Mouse (Mus musculus) embryonic facial prominence, embryonic 10.5 days (tissue): Measurements from ENCODE around the gene Pdss1. TPM values are rescaled to one million over a fixed set of nuclear protein-coding genes. Genes with fewer than 3 reads are reported as not detected.

Experiments
- DNase-seq: peaks from one replicate; pipeline ENCODE4 v3.0.0-alpha.2; 2017; ENCODE audit warnings: low spot score
- H3K27ac ChIP-seq: fragments of 300-500 bp; sonication (generic); replicated peaks from 2 replicates; pipeline ENCODE4 v1.5.1; 2016; ENCODE audit warnings: mild to moderate bottlenecking
- H3K27me3 ChIP-seq: fragments of 300-500 bp; sonication (generic); replicated peaks from 2 replicates; pipeline ENCODE4 v1.6.1; 2016; ENCODE audit warnings: low read depth, mild to moderate bottlenecking; ENCODE audit not compliant: poor library complexity, severe bottlenecking
- H3K36me3 ChIP-seq: fragments of 300-500 bp; sonication (generic); replicated peaks from 2 replicates; pipeline ENCODE4 v1.6.1; 2016; ENCODE audit warnings: mild to moderate bottlenecking, moderate library complexity
- H3K4me1 ChIP-seq: fragments of 300-500 bp; sonication (generic); 2 replicates; pipeline ENCODE4 v1.6.1; 2016
- H3K4me3 ChIP-seq: fragments of 300-500 bp; sonication (generic); 2 replicates; pipeline ENCODE4 v1.5.1; 2016; ENCODE audit warnings: mild to moderate bottlenecking, moderate library complexity
- H3K9me3 ChIP-seq: fragments of 300-500 bp; sonication (generic); 2 replicates; pipeline ENCODE4 v1.6.1; 2016; ENCODE audit warnings: mild to moderate bottlenecking
- WGBS: fragments of 180-500 bp; shearing (Covaris S2); methylation state at CpG from one replicate; pipeline ENCODE4 v1.1.7; 2016; 5-methylcytosine and 5-hydroxymethylcytosine counted together
- polyA plus RNA-seq: library from polyadenylated mRNA; unstranded; fragments of >200 nt; fragmentation: Nextera tagmentation; extraction: Ambion mirVana; gene quantifications from 2 replicates; pipeline ENCODE4 v1.2.1, GENCODE M21; 2016

The Pdss1 gene
- polyA plus RNA-seq, 1 experiment from 2014 or later, result 24.2 TPM

DNA sequence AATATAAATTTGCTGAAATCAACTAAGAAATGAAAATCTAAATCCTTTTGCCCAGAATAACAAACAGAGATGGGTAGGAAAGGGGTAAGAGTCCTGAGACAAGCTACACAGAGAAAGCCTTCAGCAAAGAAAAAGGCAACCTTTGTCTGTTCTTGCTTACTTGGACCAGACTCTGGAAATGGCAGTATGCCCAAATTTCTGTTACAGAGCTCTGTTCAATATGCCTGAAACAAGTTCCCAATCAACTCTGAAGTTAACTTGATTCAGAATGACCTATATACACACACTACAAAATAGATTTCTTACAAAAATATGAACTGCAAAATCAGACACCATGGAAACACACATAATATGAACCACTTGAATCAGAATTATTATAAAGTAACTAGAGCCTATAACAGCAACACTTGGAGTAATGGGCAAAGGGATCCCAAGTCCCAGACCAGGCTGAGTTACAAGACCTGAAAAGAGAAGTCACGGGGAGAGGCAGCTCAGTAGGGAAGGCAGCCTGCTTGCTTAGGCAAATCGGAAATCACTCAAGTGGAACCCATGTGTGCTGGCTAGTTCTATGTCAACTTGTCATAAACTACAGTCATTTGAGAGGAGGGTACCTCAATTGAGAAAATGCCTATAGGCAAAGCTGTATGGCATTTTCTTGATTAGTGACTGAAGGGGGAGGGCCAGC is 90.8 kb downstream of the Pdss1 start:
- no peak overlapping the region for H3K4me3 ChIP-seq
- no peaks in the 10 kb centered on the region for H3K36me3 ChIP-seq
- no peaks in the 10 kb centered on the region for H3K27me3 ChIP-seq
- 0 out of 2 replicates have a peak, but pooled peaks cover 6% of the 10 kb centered on the region for H3K4me1 ChIP-seq
- no peak for DNase-seq
- H3K9me3 ChIP-seq, result no peaks in the 10 kb centered on the region
- H3K27ac ChIP-seq, result no peak overlapping the region
- WGBS, result 76% methylated on average over 2 of the region's 2 CpGs

Other genes starting within 250 kb of the Pdss1 start
- 1.6 and 1.8 TPM in 2 replicates for gene Apbb1ip, start 121.4 kb upstream of the Pdss1 start, polyA plus RNA-seq
- gene Abi1, start 144.7 kb downstream of the Pdss1 start, polyA plus RNA-seq, result 34.4 and 38.5 TPM in 2 replicates
- 28.5 and 29.2 TPM in 2 replicates for gene Acbd5, start 172.6 kb downstream of the Pdss1 start, polyA plus RNA-seq